Mouse (Mus musculus): ENCODE data around the gene Llcfc1.

GRCm38 (mm10) chr6:41646220-41646619, 38.0 kb upstream of the Llcfc1 start:
- TF ChIP-seq CTCF (IDR thresholded peaks at IDR 0.05; ENCODE audit: low read depth, low read length) (no peak), POLR2A (IDR thresholded peaks at IDR 0.05; ENCODE audit: extremely low read depth, insufficient read depth, low read length) (no peak)

Data from liver, adult 2 months (tissue).